Mouse (Mus musculus) embryonic facial prominence, embryonic 11.5 days (tissue): ENCODE data around the gene Cd3g. TPM values are rescaled to one million over a fixed set of nuclear protein-coding genes. Genes with fewer than 3 reads are reported as not detected.
A peak's percentile ranks its signal among the peaks of the same experiment; 100 is the strongest.

ENCODE experiments used
- ATAC-seq: fragments of 200-750 bp; cut with Nextera tagmentation; replicated peaks from 2 replicates; pipeline ENCODE4 v1.8.0; 2017; ENCODE audit warnings: low read depth; ENCODE audit not compliant: insufficient number of reproducible peaks, low FRiP score, low TSS enrichment
- DNase-seq: peaks from one replicate; pipeline ENCODE4 v3.0.0-alpha.2; 2015; ENCODE audit warnings: low spot score
- H3K27ac ChIP-seq: fragments of 300-500 bp; sonication (generic); replicated peaks from 2 replicates; pipeline ENCODE4 v1.5.1; 2014; ENCODE audit warnings: mild to moderate bottlenecking, low read depth, low read length, control low read depth
- H3K27me3 ChIP-seq: fragments of 300-500 bp; sonication (generic); 2 replicates; pipeline ENCODE4 v1.6.1; 2014; ENCODE audit warnings: mild to moderate bottlenecking, low read length, moderate library complexity, mixed read lengths; ENCODE audit not compliant: control insufficient read depth, insufficient read depth
- H3K36me3 ChIP-seq: fragments of 300-500 bp; sonication (generic); replicated peaks from 2 replicates; pipeline ENCODE4 v1.6.1; 2014; ENCODE audit warnings: low read depth, mild to moderate bottlenecking, low read length, moderate library complexity, mixed read lengths; ENCODE audit not compliant: control insufficient read depth, insufficient read depth
- H3K4me1 ChIP-seq: fragments of 300-500 bp; sonication (generic); 2 replicates; pipeline ENCODE4 v1.6.1; 2014; ENCODE audit warnings: low read length, mixed read lengths; ENCODE audit not compliant: control insufficient read depth, insufficient read depth
- H3K4me2 ChIP-seq: fragments of 300-500 bp; sonication (generic); 2 replicates; pipeline ENCODE4 v1.6.1; 2014; ENCODE audit warnings: low read depth, mild to moderate bottlenecking, control low read depth, low read length, moderate library complexity
- H3K4me3 ChIP-seq: fragments of 300-500 bp; sonication (generic); 2 replicates; pipeline ENCODE4 v1.5.1; 2014; ENCODE audit warnings: low read depth, low read length, control low read depth
- H3K9ac ChIP-seq: fragments of 300-500 bp; sonication (generic); replicated peaks from 2 replicates; pipeline ENCODE4 v1.6.1; 2014; ENCODE audit warnings: mild to moderate bottlenecking, control low read depth, low read length
- H3K9me3 ChIP-seq: fragments of 300-500 bp; sonication (generic); replicated peaks from 2 replicates; pipeline ENCODE4 v1.6.1; 2016; ENCODE audit warnings: mild to moderate bottlenecking, low read length, inconsistent platforms, mixed read lengths; ENCODE audit not compliant: control insufficient read depth
- WGBS: fragments of 180-500 bp; shearing (Covaris S2); extraction: QIAGEN DNeasy Blood & Tissue Kit; methylation state at CpG from one replicate; pipeline ENCODE4 v1.1.7; 2014; 5-methylcytosine and 5-hydroxymethylcytosine counted together
- polyA plus RNA-seq: library from polyadenylated mRNA; unstranded; fragments of >200 nt; fragmentation: Nextera tagmentation; extraction: Ambion mirVana; gene quantifications from 2 replicates; pipeline ENCODE4 v1.2.1, GENCODE M21; 2014

Gene Cd3g
- not detected in 2 replicates for polyA plus RNA-seq

- Histone ChIP-seq H3K27ac (no peak within 1 kb of the TSS), H3K27me3 (no peaks in the 10 kb centered on the region)
Observed at GRCm38 (mm10) chr9:44980242-44980641, at the start of gene Cd3g. TSS of gene Cd3g (minus strand) at chr9:44980431.

DNA sequence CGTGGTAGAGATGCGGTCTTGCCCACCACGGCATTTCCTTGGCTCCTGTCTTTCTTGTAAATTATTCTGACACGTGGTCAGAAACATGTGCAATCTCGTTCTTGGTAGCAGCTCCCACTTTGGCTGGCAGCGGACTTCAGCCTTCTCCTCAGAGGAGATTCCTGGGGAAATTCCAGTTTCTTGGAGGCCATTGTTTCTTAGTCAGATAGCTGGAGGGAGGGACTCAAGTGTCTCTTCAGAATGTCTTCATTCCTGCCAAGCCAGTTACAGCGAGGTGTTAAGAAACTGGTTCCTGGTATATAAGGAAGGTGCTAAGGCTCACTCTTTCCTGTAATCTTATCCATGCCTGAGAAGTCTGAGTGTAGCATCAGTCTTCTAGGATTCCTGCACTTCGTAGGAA is 47.1 kb upstream of the Cd3g start:
- DNase-seq (no peak), ATAC-seq (no peak)
- Histone ChIP-seq H3K4me2 (no peak overlapping the region), H3K27me3 (no peaks in the 10 kb centered on the region), H3K36me3 (no peaks in the 10 kb centered on the region), H3K4me3 (no peak overlapping the region), H3K9me3 (no peaks in the 10 kb centered on the region), H3K9ac (no peak overlapping the region), H3K4me1 (no peaks in the 10 kb centered on the region), H3K27ac (no peak overlapping the region)
- 73% methylated on average over 8 of the region's 8 CpGs for WGBS

More at GRCm38 (mm10) chr9:44980242-44980641, at the start of gene Cd3g:
- no peak within 1 kb of the TSS for H3K4me3 ChIP-seq
- WGBS = 68% methylated on average over 3 of the region's 3 CpGs
- no peak within 1 kb of the TSS for H3K9ac ChIP-seq
- H3K9me3 ChIP-seq = no peaks in the 10 kb centered on the region
- DNase-seq = no peak
- H3K4me1 ChIP-seq = no peaks in the 10 kb centered on the region
- H3K4me2 ChIP-seq = no peak within 1 kb of the TSS
- ATAC-seq = no peak
- no peaks in the 10 kb centered on the region for H3K36me3 ChIP-seq

DNA sequence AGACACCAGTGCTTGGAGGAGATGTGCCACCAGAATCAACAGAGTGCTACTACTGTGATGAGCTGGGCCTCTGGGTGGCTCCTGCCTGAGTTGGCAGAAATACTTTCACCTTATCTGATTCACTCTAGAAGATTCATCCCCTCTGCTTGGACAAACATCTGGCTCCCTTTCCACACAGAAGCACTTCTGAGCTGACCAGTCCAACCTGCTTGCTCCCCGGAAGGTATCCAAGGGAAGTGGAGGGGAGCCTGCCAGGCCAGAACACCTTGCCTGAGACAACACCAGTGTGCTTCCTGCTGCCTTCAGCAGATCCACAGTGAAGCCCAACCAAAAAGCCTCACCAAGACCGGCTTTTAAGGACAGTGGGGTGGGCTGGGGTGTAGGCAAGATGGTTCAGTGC is 44.0 kb upstream of the Cd3g start:
- WGBS = 74% methylated on average over 2 of the region's 2 CpGs
- no peaks in the 10 kb centered on the region for H3K4me1 ChIP-seq
- ATAC-seq = no peak

GRCm38 (mm10) chr9:45023638-45024037 is 43.4 kb upstream of the Cd3g start:
- no peak for DNase-seq
- 61% methylated on average over 3 of the region's 3 CpGs for WGBS
- no peak overlapping the region for H3K27ac ChIP-seq
- H3K4me2 ChIP-seq = no peak overlapping the region
- no peak overlapping the region for H3K9ac ChIP-seq
- ATAC-seq = no peak
- no peaks in the 10 kb centered on the region for H3K27me3 ChIP-seq
- H3K4me3 ChIP-seq = no peak overlapping the region
- no peaks in the 10 kb centered on the region for H3K4me1 ChIP-seq
- H3K9me3 ChIP-seq = no peaks in the 10 kb centered on the region
- no peaks in the 10 kb centered on the region for H3K36me3 ChIP-seq

More for the DNA sequence above, 44.0 kb upstream of the Cd3g start:
- H3K36me3 ChIP-seq = no peaks in the 10 kb centered on the region
- H3K27ac ChIP-seq = no peak overlapping the region
- no peaks in the 10 kb centered on the region for H3K9me3 ChIP-seq
- DNase-seq = no peak
- no peak overlapping the region for H3K4me3 ChIP-seq
- no peak overlapping the region for H3K4me2 ChIP-seq
- no peaks in the 10 kb centered on the region for H3K27me3 ChIP-seq
- no peak overlapping the region for H3K9ac ChIP-seq

DNA sequence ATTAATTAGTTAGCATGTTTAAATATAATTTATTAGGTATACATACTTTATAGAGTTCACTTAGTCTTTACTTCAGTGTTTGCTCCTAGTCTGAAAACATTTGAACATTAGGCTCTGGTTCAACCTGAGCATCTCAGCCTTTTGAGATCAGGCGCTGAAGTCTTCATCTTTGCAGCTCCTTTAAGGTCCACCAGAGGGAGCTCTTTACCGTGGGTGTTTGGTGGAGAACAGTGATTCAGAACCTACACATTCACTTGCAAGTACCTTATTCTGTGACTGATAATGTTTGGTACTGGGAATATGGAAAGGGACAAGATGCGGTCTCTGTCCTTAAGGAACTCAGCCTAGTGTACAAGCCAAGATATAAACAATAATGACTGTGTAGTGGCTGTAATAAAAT is 42.6 kb upstream of the Cd3g start:
- Histone ChIP-seq H3K4me1 (no peaks in the 10 kb centered on the region), H3K9ac (no peak overlapping the region), H3K4me2 (no peak overlapping the region), H3K36me3 (no peaks in the 10 kb centered on the region), H3K27ac (no peak overlapping the region), H3K27me3 (no peaks in the 10 kb centered on the region), H3K4me3 (no peak overlapping the region), H3K9me3 (no peaks in the 10 kb centered on the region)
- DNase-seq (peak; percentile 86), ATAC-seq (no peak)
- 9% methylated on average over 3 of the region's 3 CpGs for WGBS

- Histone ChIP-seq H3K9ac (no peak overlapping the region), H3K4me1 (no peaks in the 10 kb centered on the region), H3K36me3 (no peaks in the 10 kb centered on the region), H3K9me3 (no peaks in the 10 kb centered on the region), H3K27ac (no peak overlapping the region), H3K4me2 (no peak overlapping the region), H3K4me3 (no peak overlapping the region), H3K27me3 (no peaks in the 10 kb centered on the region)
- no peak for DNase-seq
- 90% methylated on average over 11 of the region's 11 CpGs for WGBS
- no peak for ATAC-seq
Observed at GRCm38 (mm10) chr9:45018031-45018430, 37.8 kb upstream of the Cd3g start.

GRCm38 (mm10) chr9:45015841-45016240 is 35.6 kb upstream of the Cd3g start:
- no peaks in the 10 kb centered on the region for H3K27me3 ChIP-seq
- no peak for DNase-seq
- no peak overlapping the region for H3K9ac ChIP-seq
- no peak overlapping the region for H3K4me2 ChIP-seq
- H3K27ac ChIP-seq = no peak overlapping the region
- 62% methylated on average over 3 of the region's 3 CpGs for WGBS
- H3K9me3 ChIP-seq = no peaks in the 10 kb centered on the region
- ATAC-seq = no peak
- H3K4me1 ChIP-seq = no peaks in the 10 kb centered on the region
- H3K36me3 ChIP-seq = no peaks in the 10 kb centered on the region
- H3K4me3 ChIP-seq = no peak overlapping the region

- no peak overlapping the region for H3K4me3 ChIP-seq
- no peaks in the 10 kb centered on the region for H3K9me3 ChIP-seq
- no peak overlapping the region for H3K4me2 ChIP-seq
- H3K4me1 ChIP-seq = no peaks in the 10 kb centered on the region
- H3K27me3 ChIP-seq = no peaks in the 10 kb centered on the region
- no peaks in the 10 kb centered on the region for H3K36me3 ChIP-seq
- WGBS = 33% methylated on average over 2 of the region's 2 CpGs
- no peak overlapping the region for H3K27ac ChIP-seq
- H3K9ac ChIP-seq = no peak overlapping the region
- ATAC-seq (no peak), DNase-seq (no peak)
Observed at GRCm38 (mm10) chr9:45014879-45015278, 34.6 kb upstream of the Cd3g start.
